Mouse (Mus musculus) heart, embryonic 10.5 days (tissue): ENCODE results near the gene 1700001J03Rik. TPM values are rescaled to one million over a fixed set of nuclear protein-coding genes. Genes with fewer than 3 reads are reported as not detected.
"Not testable (repeated sequence)": the region's sequence is repeated elsewhere in the genome, so short reads cannot be mapped to it uniquely, and the experiment has no call there.

Experiments used
- DNase-seq: peaks from one replicate; pipeline ENCODE4 v3.0.0-alpha.2; 2017; ENCODE audit warnings: low spot score
- H3K27ac ChIP-seq: fragments of 300-500 bp; sonication (generic); 2 replicates; pipeline ENCODE4 v1.5.1; 2016; ENCODE audit warnings: mild to moderate bottlenecking
- H3K27me3 ChIP-seq: fragments of 300-500 bp; sonication (generic); 2 replicates; pipeline ENCODE4 v1.6.1; 2016; ENCODE audit warnings: mild to moderate bottlenecking; ENCODE audit not compliant: poor library complexity, insufficient read depth, severe bottlenecking
- H3K36me3 ChIP-seq: fragments of 300-500 bp; sonication (generic); 2 replicates; pipeline ENCODE4 v1.6.1; 2016; ENCODE audit warnings: mild to moderate bottlenecking, moderate library complexity
- H3K4me1 ChIP-seq: fragments of 300-500 bp; sonication (generic); 2 replicates; pipeline ENCODE4 v1.6.1; 2016; ENCODE audit warnings: mild to moderate bottlenecking
- H3K4me3 ChIP-seq: fragments of 300-500 bp; sonication (generic); 2 replicates; pipeline ENCODE4 v1.5.1; 2016; ENCODE audit warnings: mild to moderate bottlenecking, moderate library complexity
- H3K9me3 ChIP-seq: fragments of 300-500 bp; sonication (generic); 2 replicates; pipeline ENCODE4 v1.6.1; 2016; ENCODE audit warnings: mild to moderate bottlenecking, moderate library complexity
- WGBS: fragments of 180-500 bp; shearing (Covaris S2); methylation state at CpG from one replicate; pipeline ENCODE4 v1.1.7; 2016; 5-methylcytosine and 5-hydroxymethylcytosine counted together
- polyA plus RNA-seq: library from polyadenylated mRNA; unstranded; fragments of >200 nt; fragmentation: Nextera tagmentation; extraction: Ambion mirVana; gene quantifications from 2 replicates; pipeline ENCODE4 v1.2.1, GENCODE M21; 2016

Gene 1700001J03Rik
- polyA plus RNA-seq = not detected in 2 replicates

- H3K27me3 ChIP-seq, DNase-seq, H3K4me1 ChIP-seq, H3K4me3 ChIP-seq, H3K9me3 ChIP-seq, H3K36me3 ChIP-seq, H3K27ac ChIP-seq: not testable (repeated sequence)
- 79% methylated on average over 4 of the region's 4 CpGs for WGBS
Measured at GRCm38 (mm10) chr5:146185204-146185603, at the start of gene 1700001J03Rik. 1700001J03Rik (minus strand) TSS chr5:146185304.

GRCm38 (mm10) chr5:146234336-146234735, 49.2 kb upstream of the 1700001J03Rik start:
- Histone ChIP-seq H3K27ac (no peak overlapping the region), H3K4me3 (no peak overlapping the region), H3K4me1 (peaks cover 23% of the 10 kb centered on the region), H3K36me3 (0 out of 2 replicates have a peak, but pooled peaks cover 3% of the 10 kb centered on the region), H3K9me3 (no peaks in the 10 kb centered on the region), H3K27me3 (no peaks in the 10 kb centered on the region)
- no peak for DNase-seq
- 84% methylated on average over 1 of the region's 1 CpGs for WGBS

GRCm38 (mm10) chr5:146232816-146233215, 47.7 kb upstream of the 1700001J03Rik start:
- Histone ChIP-seq H3K27ac (no peak overlapping the region), H3K9me3 (no peaks in the 10 kb centered on the region), H3K4me1 (peaks cover 18% of the 10 kb centered on the region), H3K4me3 (peak overlapping the region; percentile 83), H3K36me3 (0 out of 2 replicates have a peak, but pooled peaks cover 3% of the 10 kb centered on the region), H3K27me3 (no peaks in the 10 kb centered on the region)
- no peak for DNase-seq
- 71% methylated on average over 11 of the region's 11 CpGs for WGBS

GRCm38 (mm10) chr5:146232056-146232675, 47.1 kb upstream of the 1700001J03Rik start:
- Histone ChIP-seq H3K4me1 (peaks cover 11% of the 10 kb centered on the region), H3K4me3 (peak overlapping the region; percentile 83), H3K27ac (peak overlapping the region; percentile 96), H3K27me3 (no peaks in the 10 kb centered on the region), H3K36me3 (no peaks in the 10 kb centered on the region), H3K9me3 (no peaks in the 10 kb centered on the region)
- 41% methylated on average over 6 of the region's 6 CpGs for WGBS
- no peak for DNase-seq

GRCm38 (mm10) chr5:146231655-146231996, 46.5 kb upstream of the 1700001J03Rik start:
- Histone ChIP-seq H3K27me3 (no peaks in the 10 kb centered on the region), H3K4me1 (peaks cover 9% of the 10 kb centered on the region), H3K4me3 (peak overlapping the region; percentile 83), H3K36me3 (no peaks in the 10 kb centered on the region), H3K9me3 (no peaks in the 10 kb centered on the region), H3K27ac (peak overlapping the region; percentile 96)
- DNase-seq = peak; percentile 83
- under 1% methylated on average over 19 of the region's 19 CpGs for WGBS

GRCm38 (mm10) chr5:146230864-146231654, 46.0 kb upstream of the 1700001J03Rik start, which contains the start of gene Cdk8:
Cdk8 (plus strand) TSS chr5:146231230.
- Histone ChIP-seq H3K4me3 (peak within 1 kb of the TSS; percentile 83), H3K27me3 (no peaks in the 10 kb centered on the region), H3K4me1 (peaks cover 9% of the 10 kb centered on the region), H3K36me3 (no peaks in the 10 kb centered on the region), H3K9me3 (no peaks in the 10 kb centered on the region), H3K27ac (peak within 1 kb of the TSS; percentile 96)
- peak; percentile 97 for DNase-seq
- under 1% methylated on average over 81 of the region's 102 CpGs for WGBS

GRCm38 (mm10) chr5:146229869-146230650, 45.0 kb upstream of the 1700001J03Rik start:
- Histone ChIP-seq H3K27ac (peak overlapping the region; percentile 96), H3K27me3 (no peaks in the 10 kb centered on the region), H3K4me1 (peaks cover 9% of the 10 kb centered on the region), H3K4me3 (peak overlapping the region; percentile 83), H3K36me3 (no peaks in the 10 kb centered on the region), H3K9me3 (no peaks in the 10 kb centered on the region)
- WGBS = 57% methylated on average over 17 of the region's 17 CpGs
- no peak for DNase-seq

GRCm38 (mm10) chr5:146227496-146227895, 42.4 kb upstream of the 1700001J03Rik start:
- Histone ChIP-seq H3K4me3 (no peak overlapping the region), H3K4me1 (peaks cover 4% of the 10 kb centered on the region; the same call in 1 of the 2 replicates), H3K27ac (no peak overlapping the region), H3K36me3 (no peaks in the 10 kb centered on the region), H3K27me3 (no peaks in the 10 kb centered on the region), H3K9me3 (no peaks in the 10 kb centered on the region)
- WGBS = 80% methylated on average over 8 of the region's 8 CpGs
- DNase-seq = no peak

GRCm38 (mm10) chr5:146223786-146224185, 38.7 kb upstream of the 1700001J03Rik start:
- peaks cover 4% of the 10 kb centered on the region; the same call in 1 of the 2 replicates for H3K4me1 ChIP-seq
- 89% methylated on average over 5 of the region's 5 CpGs for WGBS
- H3K9me3 ChIP-seq = no peaks in the 10 kb centered on the region
- H3K36me3 ChIP-seq = peaks cover 10% of the 10 kb centered on the region; the same call in 1 of the 2 replicates
- H3K27me3 ChIP-seq = no peaks in the 10 kb centered on the region
- no peak for DNase-seq
- H3K27ac ChIP-seq = no peak overlapping the region
- no peak overlapping the region for H3K4me3 ChIP-seq

- H3K9me3 ChIP-seq = no peaks in the 10 kb centered on the region
- WGBS = 37% methylated on average over 6 of the region's 6 CpGs
- H3K27ac ChIP-seq = peak overlapping the region; percentile 98
- DNase-seq = no peak
- H3K4me3 ChIP-seq = peak overlapping the region; percentile 77
- no peaks in the 10 kb centered on the region for H3K27me3 ChIP-seq
- H3K36me3 ChIP-seq = peaks cover 28% of the 10 kb centered on the region
- peaks cover 4% of the 10 kb centered on the region; the same call in 1 of the 2 replicates for H3K4me1 ChIP-seq
Measured at GRCm38 (mm10) chr5:146221722-146222121, 36.6 kb upstream of the 1700001J03Rik start.

GRCm38 (mm10) chr5:146220879-146221714, 36.0 kb upstream of the 1700001J03Rik start, which contains the start of gene Rnf6:
Rnf6 (minus strand) TSS chr5:146221555.
- under 1% methylated on average over 67 of the region's 67 CpGs for WGBS
- Histone ChIP-seq H3K9me3 (no peaks in the 10 kb centered on the region), H3K4me1 (peaks cover 4% of the 10 kb centered on the region; the same call in 1 of the 2 replicates), H3K27ac (peak within 1 kb of the TSS; percentile 98), H3K4me3 (peak within 1 kb of the TSS; percentile 77), H3K27me3 (no peaks in the 10 kb centered on the region), H3K36me3 (peaks cover 31% of the 10 kb centered on the region)
- DNase-seq = peak; percentile 98

GRCm38 (mm10) chr5:146220501-146220878, 35.4 kb upstream of the 1700001J03Rik start:
- Histone ChIP-seq H3K36me3 (peaks cover 37% of the 10 kb centered on the region), H3K4me3 (peak overlapping the region; percentile 77), H3K4me1 (peaks cover 4% of the 10 kb centered on the region; the same call in 1 of the 2 replicates), H3K27ac (peak overlapping the region; percentile 98), H3K27me3 (no peaks in the 10 kb centered on the region), H3K9me3 (no peaks in the 10 kb centered on the region)
- no peak for DNase-seq
- WGBS = 9% methylated on average over 13 of the region's 13 CpGs
